Mouse (Mus musculus) forebrain, embryonic 14.5 days (tissue): ENCODE results near the gene F2r. TPM values are rescaled to one million over a fixed set of nuclear protein-coding genes. Genes with fewer than 3 reads are reported as not detected.
A peak's percentile ranks its signal among the peaks of the same experiment; 100 is the strongest.

Experiments used
- ATAC-seq: fragments of 200-750 bp; cut with Nextera tagmentation; 2 replicates; pipeline ENCODE4 v1.8.0; 2017; ENCODE audit warnings: mild to moderate bottlenecking, moderate library complexity
- DNase-seq: peaks from one replicate; pipeline ENCODE4 v3.0.0-alpha.2; 2015; ENCODE audit warnings: low spot score
- H3K27ac ChIP-seq: fragments of 300-500 bp; sonication (generic); 2 replicates; pipeline ENCODE4 v1.5.1; 2014; ENCODE audit warnings: low read depth, mild to moderate bottlenecking, control low read depth, low read length, moderate library complexity
- H3K27me3 ChIP-seq: fragments of 300-500 bp; sonication (generic); replicated peaks from 2 replicates; pipeline ENCODE4 v1.6.1; 2014; ENCODE audit warnings: low read length, control low read depth, mixed read lengths; ENCODE audit not compliant: control insufficient read depth, insufficient read depth
- H3K36me3 ChIP-seq: fragments of 300-500 bp; sonication (generic); 2 replicates; pipeline ENCODE4 v1.6.1; 2014; ENCODE audit warnings: low read length, control low read depth; ENCODE audit not compliant: control insufficient read depth, insufficient read depth
- H3K4me1 ChIP-seq: fragments of 300-500 bp; sonication (generic); 2 replicates; pipeline ENCODE4 v1.6.1; 2014; ENCODE audit warnings: antibody characterized with exemption, low read length, control low read depth; ENCODE audit not compliant: control insufficient read depth, insufficient read depth
- H3K4me2 ChIP-seq: fragments of 300-500 bp; sonication (generic); 2 replicates; pipeline ENCODE4 v1.6.1; 2014; ENCODE audit warnings: mild to moderate bottlenecking, control low read depth, low read length
- H3K4me3 ChIP-seq: fragments of 300-500 bp; sonication (generic); 2 replicates; pipeline ENCODE4 v1.5.1; 2014; ENCODE audit warnings: low read depth, low read length, control low read depth
- H3K9ac ChIP-seq: fragments of 300-500 bp; sonication (generic); 2 replicates; pipeline ENCODE4 v1.6.1; 2014; ENCODE audit warnings: mild to moderate bottlenecking, low read length, control low read depth, moderate library complexity
- H3K9me3 ChIP-seq: fragments of 300-500 bp; sonication (generic); replicated peaks from 2 replicates; pipeline ENCODE4 v1.6.1; 2016; ENCODE audit warnings: low read length, control low read depth, mixed read lengths; ENCODE audit not compliant: control insufficient read depth
- WGBS: fragments of 180-500 bp; shearing (Covaris S2); extraction: QIAGEN DNeasy Blood & Tissue Kit; methylation state at CpG from one replicate; pipeline ENCODE4 v1.1.7; 2014; 5-methylcytosine and 5-hydroxymethylcytosine counted together
- polyA plus RNA-seq: library from polyadenylated mRNA; unstranded; fragments of >200 nt; fragmentation: Nextera tagmentation; extraction: Ambion mirVana; gene quantifications from 2 replicates; pipeline ENCODE4 v1.2.1, GENCODE M21; 2014

F2r gene
- polyA plus RNA-seq, 1 experiment from 2014 or later, result 76.2 TPM

GRCm38 (mm10) chr13:95596689-95597088, 21.6 kb downstream of the F2r start:
- Histone ChIP-seq H3K4me1 (no peaks in the 10 kb centered on the region), H3K9ac (no peak overlapping the region), H3K27ac (no peak overlapping the region), H3K36me3 (peaks cover 13% of the 10 kb centered on the region; the same call in 1 of the 2 replicates), H3K4me3 (no peak overlapping the region), H3K9me3 (no peaks in the 10 kb centered on the region), H3K4me2 (no peak overlapping the region), H3K27me3 (no peaks in the 10 kb centered on the region)
- ATAC-seq, result no peak
- no peak for DNase-seq
- WGBS, result 70% methylated on average over 7 of the region's 7 CpGs

GRCm38 (mm10) chr13:95595921-95596320, 22.4 kb downstream of the F2r start:
- WGBS, result 76% methylated on average over 5 of the region's 5 CpGs
- no peak for DNase-seq
- H3K9ac ChIP-seq, result no peak overlapping the region

GRCm38 (mm10) chr13:95595411-95595810, 22.9 kb downstream of the F2r start:
- Histone ChIP-seq H3K4me1 (no peaks in the 10 kb centered on the region), H3K36me3 (peaks cover 2% of the 10 kb centered on the region; the same call in 1 of the 2 replicates), H3K4me2 (no peak overlapping the region), H3K4me3 (no peak overlapping the region), H3K27ac (no peak overlapping the region), H3K9me3 (no peaks in the 10 kb centered on the region), H3K27me3 (no peaks in the 10 kb centered on the region), H3K9ac (no peak overlapping the region)
- WGBS, result 91% methylated on average over 7 of the region's 7 CpGs
- ATAC-seq (no peak), DNase-seq (no peak)

More at GRCm38 (mm10) chr13:95595921-95596320, 22.4 kb downstream of the F2r start:
- Histone ChIP-seq H3K9me3 (no peaks in the 10 kb centered on the region), H3K27me3 (no peaks in the 10 kb centered on the region), H3K4me2 (no peak overlapping the region), H3K27ac (no peak overlapping the region), H3K4me3 (no peak overlapping the region), H3K4me1 (no peaks in the 10 kb centered on the region), H3K36me3 (peaks cover 6% of the 10 kb centered on the region; the same call in 1 of the 2 replicates)
- no peak for ATAC-seq

- no peak overlapping the region for H3K9ac ChIP-seq
- H3K4me2 ChIP-seq, result no peak overlapping the region
- H3K27me3 ChIP-seq, result no peaks in the 10 kb centered on the region
- DNase-seq, result no peak
- no peaks in the 10 kb centered on the region for H3K36me3 ChIP-seq
- no peak for ATAC-seq
- 91% methylated on average over 10 of the region's 10 CpGs for whole genome bisulfite sequencing
- no peaks in the 10 kb centered on the region for H3K4me1 ChIP-seq
- H3K27ac ChIP-seq, result no peak overlapping the region
- H3K4me3 ChIP-seq, result no peak overlapping the region
- no peaks in the 10 kb centered on the region for H3K9me3 ChIP-seq
These were observed 25.4 kb downstream of the F2r start for GRCm38 (mm10) chr13:95592860-95593259.

- Histone ChIP-seq H3K36me3 (no peaks in the 10 kb centered on the region), H3K9me3 (no peaks in the 10 kb centered on the region), H3K4me2 (no peak overlapping the region), H3K9ac (no peak overlapping the region), H3K4me1 (no peaks in the 10 kb centered on the region), H3K4me3 (no peak overlapping the region), H3K27me3 (no peaks in the 10 kb centered on the region), H3K27ac (no peak overlapping the region)
- WGBS, result 93% methylated on average over 3 of the region's 3 CpGs
- ATAC-seq (no peak), DNase-seq (no peak)
These were observed 26.7 kb downstream of the F2r start for GRCm38 (mm10) chr13:95591606-95592005.

- no peaks in the 10 kb centered on the region for H3K36me3 ChIP-seq
- peaks cover 6% of the 10 kb centered on the region; the same call in 1 of the 2 replicates for H3K4me1 ChIP-seq
- ATAC-seq (no peak), DNase-seq (no peak)
- no peaks in the 10 kb centered on the region for H3K27me3 ChIP-seq
- WGBS, result 90% methylated on average over 4 of the region's 4 CpGs
- H3K9ac ChIP-seq, result no peak overlapping the region
- no peak overlapping the region for H3K27ac ChIP-seq
- H3K4me2 ChIP-seq, result no peak overlapping the region
- no peak overlapping the region for H3K4me3 ChIP-seq
- H3K9me3 ChIP-seq, result no peaks in the 10 kb centered on the region
These were observed 30.7 kb downstream of the F2r start for GRCm38 (mm10) chr13:95587628-95588027.

- 91% methylated on average over 5 of the region's 5 CpGs for WGBS
These were observed 33.4 kb downstream of the F2r start for GRCm38 (mm10) chr13:95584898-95585297.

GRCm38 (mm10) chr13:95583237-95584189, 34.8 kb downstream of the F2r start:
- ATAC-seq (no peak), DNase-seq (peak; percentile 51)
- Histone ChIP-seq H3K27ac (no peak overlapping the region), H3K4me3 (no peak overlapping the region), H3K9me3 (no peaks in the 10 kb centered on the region), H3K36me3 (no peaks in the 10 kb centered on the region), H3K4me1 (peaks cover 6% of the 10 kb centered on the region; the same call in 1 of the 2 replicates), H3K9ac (no peak overlapping the region), H3K4me2 (no peak overlapping the region), H3K27me3 (no peaks in the 10 kb centered on the region)
- 69% methylated on average over 19 of the region's 19 CpGs for WGBS

More at GRCm38 (mm10) chr13:95584898-95585297, 33.4 kb downstream of the F2r start:
- Histone ChIP-seq H3K9me3 (no peaks in the 10 kb centered on the region), H3K36me3 (no peaks in the 10 kb centered on the region), H3K4me1 (peaks cover 6% of the 10 kb centered on the region; the same call in 1 of the 2 replicates), H3K4me2 (no peak overlapping the region), H3K27me3 (no peaks in the 10 kb centered on the region), H3K4me3 (no peak overlapping the region), H3K9ac (no peak overlapping the region), H3K27ac (no peak overlapping the region)
- DNase-seq (no peak), ATAC-seq (no peak)

GRCm38 (mm10) chr13:95581850-95582249, 36.4 kb downstream of the F2r start:
- H3K27me3 ChIP-seq, result no peaks in the 10 kb centered on the region
- DNase-seq (no peak), ATAC-seq (no peak)
- no peak overlapping the region for H3K9ac ChIP-seq
- H3K4me3 ChIP-seq, result no peak overlapping the region
- H3K27ac ChIP-seq, result no peak overlapping the region
- no peaks in the 10 kb centered on the region for H3K36me3 ChIP-seq
- no peaks in the 10 kb centered on the region for H3K9me3 ChIP-seq
- 53% methylated on average over 1 of the region's 1 CpGs for WGBS
- H3K4me2 ChIP-seq, result no peak overlapping the region
- H3K4me1 ChIP-seq, result peaks cover 6% of the 10 kb centered on the region; the same call in 1 of the 2 replicates
